Mouse (Mus musculus) retina, embryonic 14.5 days (tissue): ENCODE data around the gene Top3b.
"Not testable (repeated sequence)": the region's sequence is repeated elsewhere in the genome, so short reads cannot be mapped to it uniquely, and the experiment has no call there.

Source experiments
- DNase-seq: peaks from one replicate; pipeline ENCODE4 v3.0.0-alpha.2; 2015; ENCODE audit warnings: low spot score

Top3b gene

GRCm38 (mm10) chr16:16870617-16871331 is at the start of gene Top3b, which contains the start of gene Vpreb1:
Gene Top3b (plus strand): TSS chr16:16870736.
Gene Vpreb1 (minus strand): TSS chr16:16870843.
- peak; percentile 95 for DNase-seq

GRCm38 (mm10) chr16:16825476-16825875 is 45.1 kb upstream of the Top3b start:
- DNase-seq, result no peak

- DNase-seq, result no peak
These were observed 44.3 kb upstream of the Top3b start for GRCm38 (mm10) chr16:16826223-16826622.

GRCm38 (mm10) chr16:16828757-16829615 is 41.5 kb upstream of the Top3b start, which contains the start of gene Spag6l:
Gene Spag6l (minus strand): TSS chr16:16829456.
- DNase-seq, result peak; percentile 78

- DNase-seq, result no peak
These were observed 40.9 kb upstream of the Top3b start for GRCm38 (mm10) chr16:16829671-16830070.

- no peak for DNase-seq
These were observed 21.3 kb upstream of the Top3b start for GRCm38 (mm10) chr16:16849196-16849595.

- DNase-seq, result no peak
These were observed 18.1 kb upstream of the Top3b start for GRCm38 (mm10) chr16:16852411-16852810.

- DNase-seq, result peak; percentile 64
These were observed 15.7 kb upstream of the Top3b start for GRCm38 (mm10) chr16:16854836-16855235.

- DNase-seq, result no peak
These were observed 15.0 kb upstream of the Top3b start for GRCm38 (mm10) chr16:16855541-16855940.

- not testable (repeated sequence) for DNase-seq
These were observed 14.5 kb upstream of the Top3b start for GRCm38 (mm10) chr16:16856054-16856453.

- DNase-seq, result no peak
These were observed 13.6 kb upstream of the Top3b start for GRCm38 (mm10) chr16:16856731-16857476.

- DNase-seq, result no peak
These were observed 8.2 kb upstream of the Top3b start for GRCm38 (mm10) chr16:16862288-16862687.

- no peak for DNase-seq
These were observed 6.6 kb upstream of the Top3b start, which contains the start of gene Igll1 for GRCm38 (mm10) chr16:16863978-16864377. Gene Igll1 (minus strand): TSS chr16:16863985.

GRCm38 (mm10) chr16:16865217-16865616 is 5.3 kb upstream of the Top3b start:
- no peak for DNase-seq

GRCm38 (mm10) chr16:16865696-16866561 is 4.6 kb upstream of the Top3b start:
- no peak for DNase-seq

GRCm38 (mm10) chr16:16870241-16870616 is 307 bp upstream of the Top3b start:
- no peak for DNase-seq

GRCm38 (mm10) chr16:16879025-16879424 is 8.5 kb downstream of the Top3b start:
- DNase-seq, result no peak

- DNase-seq, result no peak
These were observed 17.8 kb downstream of the Top3b start for GRCm38 (mm10) chr16:16888341-16888740.

- no peak for DNase-seq
These were observed 21.8 kb downstream of the Top3b start for GRCm38 (mm10) chr16:16892366-16892765.

- DNase-seq, result no peak
These were observed 25.5 kb downstream of the Top3b start for GRCm38 (mm10) chr16:16896015-16896381.

GRCm38 (mm10) chr16:16896382-16897055 is 26.0 kb downstream of the Top3b start, which contains the start of gene Ppm1f:
Gene Ppm1f (plus strand): TSS chr16:16896469.
- DNase-seq, result peak; percentile 97
